Mouse (Mus musculus): ENCODE measurements at regions not wholly inside any gene's neighbourhood (a gene's known extent, or its start where the extent isn't known, plus 50 kb on each side); places are given as distances from the start of the nearest gene placed in this dataset.

- TF ChIP-seq CTCF (IDR thresholded peaks at IDR 0.05; ENCODE audit: control insufficient read depth, insufficient read depth, low read length) (no peak), POLR2A (IDR thresholded peaks at IDR 0.05; ENCODE audit: borderline replicate concordance, control insufficient read depth, low read depth, low read length) (no peak)
Measured at GRCm38 (mm10) chr4:153133147-153133546, 349.5 kb downstream of the Ajap1 start.
